Mouse (Mus musculus) ES-Bruce4 (cell line): Measurements from ENCODE around the gene BC028528.
A peak's percentile ranks its signal among the peaks of the same experiment; 100 is the strongest.

ENCODE experiments used
- CTCF ChIP-seq: IDR thresholded peaks from one replicate; pipeline ENCODE4 v1.8.1; 2011; ENCODE audit warnings: low read depth, low read length
- EP300 ChIP-seq: IDR thresholded peaks from 2 replicates; pipeline ENCODE4 v1.6.1; 2011; ENCODE audit warnings: low read depth, low read length; ENCODE audit not compliant: insufficient read depth

GRCm38 (mm10) chr3:95855502-95856089 lies 36.2 kb downstream of the BC028528 start, which contains the start of gene Prpf3:
- TF ChIP-seq EP300 (peak; percentile 40; the same call in 1 of the 2 replicates), CTCF (no peak)
